Mouse (Mus musculus) thymus, postnatal 4 days (tissue): ENCODE results near the gene Syt11.
"Not testable (repeated sequence)": the region's sequence is repeated elsewhere in the genome, so short reads cannot be mapped to it uniquely, and the experiment has no call there.

ENCODE experiments used
- DNase-seq: peaks from one replicate; pipeline ENCODE4 v3.0.0; 2021

Gene Syt11

DNA sequence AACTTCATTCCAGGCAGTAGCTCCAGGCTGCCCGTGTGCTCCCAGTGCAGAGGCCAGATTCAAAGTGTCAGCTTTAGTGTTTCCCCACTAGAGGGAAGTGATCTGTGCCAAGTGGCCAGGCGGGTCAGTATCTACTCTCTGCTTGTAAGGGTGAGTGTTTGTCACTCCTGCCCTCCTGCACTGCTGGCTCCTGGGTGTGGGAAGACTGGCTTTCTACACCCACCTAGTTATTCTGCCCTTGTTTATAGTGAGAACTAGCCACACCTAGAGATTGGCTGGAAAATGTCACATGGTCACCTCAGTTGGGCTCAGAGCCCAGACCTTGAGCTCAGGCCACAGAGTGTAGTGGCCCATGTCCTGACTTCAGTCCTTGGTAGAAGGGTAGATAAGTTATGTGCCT, 55.9 kb downstream of the Syt11 start:
- DNase-seq = no peak

DNA sequence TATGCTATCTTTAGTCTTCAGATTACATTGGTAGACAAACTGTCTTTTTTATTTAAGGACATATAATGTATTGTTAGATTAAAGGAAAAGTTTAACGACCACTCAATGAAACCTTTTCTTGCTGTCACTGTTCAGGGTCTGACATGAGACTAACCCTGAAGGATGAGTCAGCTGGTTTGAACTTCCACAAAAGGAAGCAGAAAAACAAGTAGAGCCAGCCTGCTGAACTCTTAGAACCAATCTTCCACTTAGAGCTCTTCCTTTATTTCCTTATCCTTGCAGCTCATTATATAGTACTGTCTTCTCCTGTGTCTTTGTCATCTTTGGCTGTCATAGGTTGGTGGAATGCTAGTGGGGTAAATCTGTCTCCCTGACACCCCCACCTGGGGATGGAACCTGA, 57.1 kb downstream of the Syt11 start:
- no peak for DNase-seq

DNA sequence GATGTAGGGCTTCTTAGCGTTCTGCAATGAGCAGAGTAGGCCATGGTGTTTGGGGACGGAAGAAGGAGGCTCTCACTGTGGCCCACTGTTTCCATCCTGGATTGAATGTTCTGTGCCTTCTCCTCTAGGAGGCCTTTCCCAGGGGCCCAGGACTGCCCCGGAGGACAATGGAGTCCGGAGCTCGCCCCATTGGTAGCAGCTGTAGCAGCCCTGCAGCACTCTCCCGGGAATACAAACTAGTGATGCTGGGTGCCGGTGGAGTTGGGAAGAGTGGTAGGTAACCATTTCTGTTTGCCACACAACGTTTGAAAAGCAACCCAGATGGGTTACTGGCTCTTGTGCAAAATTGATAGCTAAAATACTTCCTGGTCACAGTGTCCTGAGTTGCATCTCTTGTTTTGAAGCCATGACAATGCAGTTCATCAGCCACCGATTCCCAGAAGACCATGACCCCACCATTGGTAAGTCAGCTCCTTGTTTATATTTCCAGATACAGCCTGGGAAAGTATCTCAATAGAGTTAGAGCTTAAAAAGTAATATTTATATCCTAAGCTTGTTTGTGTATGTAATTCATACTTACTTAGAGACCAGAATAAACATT, 57.7 kb downstream of the Syt11 start:
- DNase-seq = no peak

DNA sequence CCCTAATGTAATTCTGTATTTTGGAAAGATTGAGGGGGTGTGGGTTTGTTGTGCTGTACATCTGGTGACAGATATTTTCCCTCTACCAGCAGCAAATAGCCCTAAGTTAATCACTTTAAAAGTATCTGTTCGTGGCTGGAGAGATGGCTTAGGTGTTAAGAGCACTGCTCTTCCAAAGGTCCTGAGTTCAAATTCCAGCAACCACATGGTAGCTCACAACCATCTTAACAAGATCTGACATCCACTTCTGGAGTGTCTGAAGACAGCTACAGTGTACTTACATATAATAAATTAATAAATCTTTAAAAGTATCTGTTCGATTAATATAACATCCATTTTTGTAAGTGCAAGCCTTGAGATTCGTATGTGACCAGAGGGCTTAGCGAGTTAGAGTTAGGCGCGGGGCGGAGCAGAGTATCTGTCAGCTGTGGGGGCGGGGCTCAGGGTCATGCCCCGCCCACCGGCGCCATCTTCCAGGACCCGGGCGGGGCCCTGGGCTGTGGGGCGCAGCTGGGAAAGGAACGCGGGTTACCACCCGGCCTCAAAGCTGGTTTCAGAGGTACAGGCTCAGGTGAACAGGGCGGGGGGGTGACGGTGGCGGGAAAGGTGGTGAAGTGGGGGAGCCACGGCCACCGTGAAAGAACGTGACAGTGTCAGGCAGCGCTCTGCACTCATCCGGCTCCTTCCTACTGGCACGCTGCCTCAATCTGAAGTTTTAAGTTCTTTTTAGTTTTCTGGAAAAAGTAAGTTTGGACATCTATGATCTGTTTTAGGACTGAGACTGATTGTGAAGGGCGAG, 58.4 kb downstream of the Syt11 start, which contains the start of gene Rit1:
TSS of gene Rit1 (plus strand) at position 440 of the 799 bp plus-strand sequence.
- DNase-seq = peak; percentile 94

DNA sequence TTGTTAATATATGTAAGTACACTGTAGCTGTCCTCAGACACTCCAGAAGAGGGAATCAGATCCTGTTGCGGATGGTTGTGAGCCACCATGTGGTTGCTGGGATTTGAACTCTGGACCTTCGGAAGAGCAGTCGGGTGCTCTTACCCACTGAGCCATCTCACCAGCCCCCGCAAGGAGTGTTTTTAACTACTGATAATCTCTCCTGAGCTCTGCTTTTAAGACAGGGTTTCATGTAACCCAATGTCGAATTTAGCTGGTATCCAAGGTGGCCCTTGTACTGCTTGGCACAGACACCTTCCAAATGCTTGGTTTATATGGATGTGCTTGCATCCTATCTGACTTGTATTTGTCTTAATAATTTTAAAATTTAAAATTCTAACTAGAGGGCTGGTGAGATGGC, 59.2 kb downstream of the Syt11 start:
- DNase-seq = not testable (repeated sequence)

DNA sequence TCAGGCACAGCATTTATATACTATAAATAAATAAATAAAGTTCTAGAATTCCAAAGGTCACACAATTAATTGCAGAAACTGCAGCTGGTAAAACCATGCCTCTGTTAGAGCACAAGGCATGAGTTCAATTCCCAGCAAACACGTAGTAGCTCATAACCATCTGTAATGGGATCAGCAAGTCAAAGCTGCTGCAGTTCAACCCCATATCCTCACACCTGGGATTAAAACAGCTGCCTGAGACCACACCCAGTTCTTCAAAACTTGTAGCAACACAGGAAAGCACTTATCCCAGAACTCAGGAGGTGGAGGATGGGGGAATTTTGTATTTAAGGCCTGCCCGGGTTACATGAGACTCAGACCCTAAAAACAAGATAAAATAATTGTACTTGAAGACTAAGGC, 60.2 kb downstream of the Syt11 start:
- no peak for DNase-seq

DNA sequence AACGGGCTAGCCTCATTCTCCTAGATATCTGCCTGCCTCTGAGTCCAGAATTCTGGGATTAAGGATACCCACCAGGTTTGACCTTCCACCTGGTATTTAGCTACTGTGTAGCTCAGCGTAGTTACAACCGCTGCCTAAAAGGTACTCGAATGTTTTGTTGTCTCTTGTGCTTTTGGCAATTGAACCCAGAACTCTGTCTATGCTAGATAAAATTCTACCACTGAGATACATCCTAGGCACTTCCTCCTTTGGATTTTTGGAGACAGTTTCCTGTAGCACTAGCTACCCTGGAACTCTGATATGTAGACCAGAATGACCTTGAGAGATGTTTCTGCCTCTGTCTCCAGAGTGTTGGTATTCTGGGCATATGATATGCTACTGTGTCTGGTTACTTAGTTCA, 61.3 kb downstream of the Syt11 start:
- DNase-seq = no peak

DNA sequence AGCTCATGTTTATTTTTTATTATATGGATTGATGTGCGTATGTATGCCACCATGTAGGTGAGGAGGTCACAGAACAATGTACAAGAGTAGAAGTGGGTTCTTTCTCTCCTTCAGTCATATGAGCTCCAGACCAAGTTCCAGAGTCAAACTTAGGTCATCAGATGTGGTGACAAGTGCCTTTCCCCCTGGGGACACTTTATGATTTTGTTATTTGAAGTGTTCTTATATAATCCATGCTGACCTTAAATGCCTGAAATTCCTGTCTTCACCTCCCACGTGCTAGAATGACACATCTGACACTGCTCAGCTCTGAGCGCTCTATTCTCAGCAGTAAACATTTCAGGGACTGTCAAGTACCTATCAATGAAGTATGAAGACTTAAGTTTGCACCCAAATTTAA, 73.7 kb downstream of the Syt11 start:
- DNase-seq = no peak

DNA sequence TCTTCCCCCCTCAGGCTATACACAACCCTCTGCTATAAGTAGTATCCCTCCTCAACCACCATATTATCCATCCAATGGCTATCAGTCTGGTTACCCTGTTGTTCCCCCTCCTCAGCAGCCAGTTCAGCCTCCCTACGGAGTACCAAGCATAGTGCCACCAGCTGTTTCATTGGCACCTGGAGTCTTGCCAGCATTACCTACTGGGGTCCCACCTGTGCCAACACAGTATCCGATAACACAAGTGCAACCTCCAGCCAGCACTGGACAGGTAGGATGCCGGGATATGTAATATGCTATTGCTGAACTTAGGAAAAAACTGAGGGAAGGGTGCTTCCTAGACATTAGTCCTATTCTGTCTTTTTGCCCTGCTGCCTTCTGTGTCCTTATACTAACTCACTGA, 74.7 kb downstream of the Syt11 start:
- no peak for DNase-seq

DNA sequence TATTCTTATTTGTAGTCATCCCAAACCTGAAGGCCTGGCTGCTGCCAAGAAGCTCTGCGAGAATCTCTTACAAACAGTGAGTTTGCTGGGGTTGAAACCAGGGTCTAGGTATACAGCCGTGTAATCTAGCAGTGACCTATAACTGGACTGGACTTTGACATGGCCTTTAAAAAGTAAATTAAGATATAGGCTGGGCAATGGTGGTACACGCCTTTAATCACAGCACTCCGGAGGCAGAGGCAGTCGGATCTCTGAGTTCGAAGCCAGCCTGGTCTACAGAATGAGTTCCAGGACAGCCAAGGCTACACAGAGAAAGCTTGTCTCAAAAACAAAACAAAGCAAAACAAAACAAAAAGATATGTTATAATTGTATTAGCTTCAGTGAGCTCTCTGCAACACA, 76.1 kb downstream of the Syt11 start:
- DNase-seq = no peak

DNA sequence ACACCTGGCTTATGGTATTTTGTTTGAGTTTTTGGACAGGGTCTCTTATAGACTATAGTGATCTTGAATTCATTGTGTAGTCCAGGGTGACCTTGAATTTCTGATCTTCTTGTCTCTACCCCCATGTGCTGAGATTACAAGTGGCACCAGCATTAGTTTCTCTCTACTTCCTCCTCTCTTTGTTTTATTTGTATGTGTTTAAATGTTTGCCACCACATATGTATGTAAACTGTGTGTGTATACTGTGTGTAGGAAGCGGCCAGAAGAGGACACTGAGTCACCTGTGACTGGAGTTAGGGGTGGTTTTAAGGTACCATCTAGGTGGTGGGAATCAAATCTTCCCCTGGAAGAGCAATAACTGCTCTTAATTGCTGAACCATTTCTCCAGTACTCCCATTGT, 76.9 kb downstream of the Syt11 start:
- no peak for DNase-seq

DNA sequence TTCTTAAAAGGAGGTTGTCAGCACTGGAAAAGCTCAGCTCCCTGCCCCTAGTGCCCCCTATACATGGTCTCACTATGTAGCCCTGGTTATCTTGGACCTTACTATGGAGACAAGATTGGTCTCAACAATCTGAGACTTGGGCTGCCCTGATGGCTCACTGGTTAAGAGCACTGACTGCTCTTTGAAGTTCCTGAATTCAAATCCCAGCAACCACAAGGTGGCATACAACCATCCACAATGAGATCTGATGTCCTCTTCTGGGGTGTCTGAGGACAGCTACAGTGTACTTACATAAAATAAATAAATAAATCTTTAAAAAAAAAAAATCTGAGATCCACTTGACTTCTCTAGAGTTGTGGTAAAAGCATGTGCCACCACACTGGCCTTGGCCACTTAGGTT, 79.4 kb downstream of the Syt11 start:
- DNase-seq = no peak
